Mouse (Mus musculus): ENCODE data around the gene Vps4b. TPM values are rescaled to one million over a fixed set of nuclear protein-coding genes. Genes with fewer than 3 reads are reported as not detected.

Gene Vps4b
- total RNA-seq, 1 experiment = 56.3 TPM

DNA sequence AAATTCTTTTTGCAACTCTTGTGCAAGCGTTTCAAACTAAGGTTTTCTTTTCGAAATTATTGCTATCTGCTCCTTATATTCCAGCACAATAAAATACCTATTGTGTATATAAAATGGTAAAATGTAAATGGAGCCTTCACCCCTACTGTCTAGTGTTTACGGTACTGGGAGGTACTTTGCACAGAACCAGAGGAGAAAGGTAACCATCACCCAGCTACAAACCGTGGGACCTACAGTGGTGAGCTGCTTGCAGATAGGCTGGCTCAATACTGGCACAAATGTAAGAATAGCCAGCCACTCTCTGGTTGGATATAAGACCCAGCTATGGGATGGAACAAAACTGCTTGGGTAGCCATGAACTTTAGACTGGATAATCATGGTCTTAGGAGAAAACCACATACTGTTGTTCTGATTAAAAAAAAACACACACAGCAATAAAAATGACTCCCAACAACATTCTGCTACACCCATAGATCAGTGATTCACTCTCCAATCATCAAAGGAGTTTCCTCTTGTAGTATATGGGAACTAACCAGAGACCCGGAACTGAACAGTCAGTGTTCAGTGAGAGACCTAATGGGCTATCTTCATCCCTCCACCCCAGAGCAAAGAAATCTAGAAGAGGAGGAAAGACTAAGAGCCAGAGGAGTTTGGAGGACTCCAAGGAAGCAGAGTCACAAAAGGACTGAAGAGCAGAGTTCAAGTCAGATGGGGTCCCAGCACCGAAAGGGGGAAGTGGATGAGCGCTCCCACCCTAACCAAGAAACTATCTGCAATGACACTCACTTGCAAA lies 655 bp upstream of the Vps4b start:
- Histone ChIP-seq H3K9ac (ENCODE audit: insufficient read depth, low read depth, low read length, poor library complexity, severe bottlenecking) (peak overlapping the region; percentile 57), H3K4me1 (ENCODE audit: control insufficient read depth in 2 of 2, insufficient read depth in 2 of 2, low read length in 2 of 2, poor library complexity in 1 of 2) (0 out of 4 replicates have a peak, but pooled peaks cover 0 to 4% of the 10 kb centered on the region in 2 experiments), H3K4me3 (ENCODE audit: insufficient read depth in 1 of 2, low read depth in 1 of 2, low read length in 2 of 2, poor library complexity in 1 of 2, severe bottlenecking in 1 of 2) (peak overlapping the region; percentile 44 to 49), H3K27ac (ENCODE audit: insufficient read depth, low read depth, low read length, poor library complexity, severe bottlenecking) (no peak overlapping the region), H3K36me3 (ENCODE audit: control insufficient read depth, insufficient read depth, low read length, poor library complexity, severe bottlenecking) (no peaks in the 10 kb centered on the region; the same call in 1 of the 2 replicates), H3K9me3 (ENCODE audit: control insufficient read depth, insufficient read depth, low read depth, low read length) (no peaks in the 10 kb centered on the region)
- no peak for TF ChIP-seq MAFK (IDR thresholded peaks at IDR 0.05; ENCODE audit: insufficient read depth, low read depth, low read length)
- TF ChIP-seq HCFC1 (IDR thresholded peaks at IDR 0.05; ENCODE audit: borderline replicate concordance, insufficient read depth, low read length) = no peak
- no peak for TF ChIP-seq CHD2 (IDR thresholded peaks at IDR 0.05; ENCODE audit: low read depth, low read length)
- TF ChIP-seq ZC3H11A (IDR thresholded peaks at IDR 0.05; ENCODE audit: borderline replicate concordance, low read depth, low read length) = no peak
- no peak for TF ChIP-seq ZNF384 (IDR thresholded peaks at IDR 0.05; ENCODE audit: low read depth, low read length)
- DNase-seq (ENCODE audit: low read depth, low spot score) = no peak
- in situ Hi-C loops (cut with MboI; ENCODE audit: low sequenced_read_pairs in 2 of 2, unreplicated experiment in 2 of 2) = no loop called here

GRCm38 (mm10) chr1:106795634-106796541 lies 640 bp downstream of the Vps4b start:
- no peak for TF ChIP-seq CHD2 (IDR thresholded peaks at IDR 0.05; ENCODE audit: low read depth, low read length)
- TF ChIP-seq HCFC1 (IDR thresholded peaks at IDR 0.05; ENCODE audit: borderline replicate concordance, insufficient read depth, low read length) = no peak
- no peak for TF ChIP-seq MAFK (IDR thresholded peaks at IDR 0.05; ENCODE audit: insufficient read depth, low read depth, low read length)
- no peak for TF ChIP-seq ZC3H11A (IDR thresholded peaks at IDR 0.05; ENCODE audit: borderline replicate concordance, low read depth, low read length)
- TF ChIP-seq ZNF384 (IDR thresholded peaks at IDR 0.05; ENCODE audit: low read depth, low read length) = no peak
- 0 out of 4 replicates have a peak, but pooled peaks cover 0 to 4% of the 10 kb centered on the region in 2 experiments for H3K4me1 ChIP-seq (ENCODE audit: control insufficient read depth in 2 of 2, insufficient read depth in 2 of 2, low read length in 2 of 2, poor library complexity in 1 of 2)
- H3K27ac ChIP-seq (ENCODE audit: insufficient read depth, low read depth, low read length, poor library complexity, severe bottlenecking) = peak overlapping the region; percentile 93
- peak overlapping the region; percentile 99 for H3K9ac ChIP-seq (ENCODE audit: insufficient read depth, low read depth, low read length, poor library complexity, severe bottlenecking)
- in situ Hi-C loops (cut with MboI; ENCODE audit: low sequenced_read_pairs in 2 of 2, unreplicated experiment in 2 of 2) = no loop called here
- H3K9me3 ChIP-seq (ENCODE audit: control insufficient read depth, insufficient read depth, low read depth, low read length) = no peaks in the 10 kb centered on the region
- H3K4me3 ChIP-seq (ENCODE audit: insufficient read depth in 1 of 2, low read depth in 1 of 2, low read length in 2 of 2, poor library complexity in 1 of 2, severe bottlenecking in 1 of 2) = peak overlapping the region; percentile 80 to 100
- H3K36me3 ChIP-seq (ENCODE audit: control insufficient read depth, insufficient read depth, low read length, poor library complexity, severe bottlenecking) = no peaks in the 10 kb centered on the region; the same call in 1 of the 2 replicates
- DNase-seq (ENCODE audit: low read depth, low spot score) = peak; percentile 43

- TF ChIP-seq ZC3H11A (IDR thresholded peaks at IDR 0.05; ENCODE audit: borderline replicate concordance, low read depth, low read length) (no peak), ZNF384 (IDR thresholded peaks at IDR 0.05; ENCODE audit: low read depth, low read length) (no peak), CHD2 (IDR thresholded peaks at IDR 0.05; ENCODE audit: low read depth, low read length) (no peak), MAFK (IDR thresholded peaks at IDR 0.05; ENCODE audit: insufficient read depth, low read depth, low read length) (no peak), HCFC1 (IDR thresholded peaks at IDR 0.05; ENCODE audit: borderline replicate concordance, insufficient read depth, low read length) (no peak)
- in situ Hi-C loops (cut with MboI; ENCODE audit: low sequenced_read_pairs in 2 of 2, unreplicated experiment in 2 of 2) = no loop called here
- Histone ChIP-seq H3K9me3 (ENCODE audit: control insufficient read depth, insufficient read depth, low read depth, low read length) (no peaks in the 10 kb centered on the region), H3K4me1 (ENCODE audit: control insufficient read depth in 2 of 2, insufficient read depth in 2 of 2, low read length in 2 of 2, poor library complexity in 1 of 2) (no peaks in the 10 kb centered on the region), H3K27ac (ENCODE audit: insufficient read depth, low read depth, low read length, poor library complexity, severe bottlenecking) (no peak overlapping the region), H3K9ac (ENCODE audit: insufficient read depth, low read depth, low read length, poor library complexity, severe bottlenecking) (no peak overlapping the region), H3K4me3 (ENCODE audit: insufficient read depth in 1 of 2, low read depth in 1 of 2, low read length in 2 of 2, poor library complexity in 1 of 2, severe bottlenecking in 1 of 2) (no peak overlapping the region), H3K36me3 (ENCODE audit: control insufficient read depth, insufficient read depth, low read length, poor library complexity, severe bottlenecking) (peaks cover 11% of the 10 kb centered on the region)
- no peak for DNase-seq (ENCODE audit: low read depth, low spot score)
These were observed 21.6 kb downstream of the Vps4b start for GRCm38 (mm10) chr1:106774896-106775295.

DNA sequence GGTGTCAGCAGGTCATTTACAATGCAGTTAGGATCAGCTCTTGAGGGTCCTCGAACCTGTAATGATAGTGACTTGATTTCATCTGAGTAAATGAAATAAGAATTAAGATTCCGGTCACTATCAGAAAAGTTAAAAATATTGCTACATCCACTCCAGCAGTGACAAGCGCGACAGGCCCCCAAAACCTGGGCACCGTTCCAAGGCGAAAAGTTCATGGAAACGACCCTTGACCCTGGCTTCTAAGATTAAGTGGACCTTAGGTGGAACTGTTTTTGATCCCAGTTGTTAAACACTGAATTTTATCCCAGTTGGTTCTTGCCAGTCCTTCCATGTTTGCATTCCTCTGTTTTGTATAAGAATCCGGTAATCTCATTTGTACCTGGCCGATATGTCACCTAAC lies 22.4 kb downstream of the Vps4b start:
- peaks cover 11% of the 10 kb centered on the region for H3K36me3 ChIP-seq (ENCODE audit: control insufficient read depth, insufficient read depth, low read length, poor library complexity, severe bottlenecking)
- in situ Hi-C loops (cut with MboI; ENCODE audit: low sequenced_read_pairs in 2 of 2, unreplicated experiment in 2 of 2) = no loop called here
- no peak overlapping the region for H3K9ac ChIP-seq (ENCODE audit: insufficient read depth, low read depth, low read length, poor library complexity, severe bottlenecking)
- DNase-seq (ENCODE audit: low read depth, low spot score) = no peak
- no peak overlapping the region for H3K4me3 ChIP-seq (ENCODE audit: insufficient read depth in 1 of 2, low read depth in 1 of 2, low read length in 2 of 2, poor library complexity in 1 of 2, severe bottlenecking in 1 of 2)
- no peak overlapping the region for H3K27ac ChIP-seq (ENCODE audit: insufficient read depth, low read depth, low read length, poor library complexity, severe bottlenecking)
- TF ChIP-seq ZNF384 (IDR thresholded peaks at IDR 0.05; ENCODE audit: low read depth, low read length) (no peak), ZC3H11A (IDR thresholded peaks at IDR 0.05; ENCODE audit: borderline replicate concordance, low read depth, low read length) (no peak), CHD2 (IDR thresholded peaks at IDR 0.05; ENCODE audit: low read depth, low read length) (no peak)
- no peaks in the 10 kb centered on the region for H3K9me3 ChIP-seq (ENCODE audit: control insufficient read depth, insufficient read depth, low read depth, low read length)
- H3K4me1 ChIP-seq (ENCODE audit: control insufficient read depth in 2 of 2, insufficient read depth in 2 of 2, low read length in 2 of 2, poor library complexity in 1 of 2) = no peaks in the 10 kb centered on the region
